ENCODE assay signal across 16 mouse cellular contexts in genomic region chr14:25790768-25791302, GRCm38 (mm10). TPM values are rescaled to one million over a fixed set of nuclear protein-coding genes. Genes with fewer than 3 reads are reported as not detected.
DNase-seq lines count a peak whose midpoint lies in the region; ATAC-seq and TF ChIP-seq lines count a peak whose summit lies in the region.
"Had no signal": no experiment of that assay in that cellular context is flagged by ENCODE, and none has a peak within 500 bp of the region (broad histone marks: within the 10 kb centered on the region; RNA-seq: fewer than 3 reads in every experiment).

No protein-coding gene starts in this region.

- H3K9ac ChIP-seq in lung, embryonic 14.5 days: no peak overlapping the region
- no peak overlapping the region; the same call in 1 of the 2 replicates for H3K9ac ChIP-seq in liver, embryonic 16.5 days (ENCODE audit: low read depth, low read length)
- H3K9ac ChIP-seq in stomach, embryonic 15.5 days: no peak overlapping the region
- H3K9ac ChIP-seq in forebrain, embryonic 15.5 days (replicated peaks): no peak overlapping the region
- H3K9ac ChIP-seq: neural tube, embryonic 12.5 days had no signal

- H3K9me3 ChIP-seq in lung, embryonic 14.5 days (ENCODE audit: low read depth, low read length): no peaks in the 10 kb centered on the region
- no peaks in the 10 kb centered on the region for H3K9me3 ChIP-seq in liver, embryonic 16.5 days (replicated peaks; ENCODE audit: control insufficient read depth, low read length)
- no peaks in the 10 kb centered on the region for H3K9me3 ChIP-seq in stomach, embryonic 15.5 days
- H3K9me3 ChIP-seq in forebrain, embryonic 15.5 days: no peaks in the 10 kb centered on the region
- H3K9me3 ChIP-seq: G1E; heart, embryonic 10.5 days; neural tube, embryonic 12.5 days had no signal

- no peak for TF ChIP-seq POLR2A in lung, adult 2 months (IDR thresholded peaks at IDR 0.05; ENCODE audit: borderline replicate concordance, extremely low read depth, low read depth, low read length)
- peak; percentile 55; the same call in 1 of the 2 replicates for TF ChIP-seq POLR2A in embryonic fibroblast, embryonic 13.5 days (IDR thresholded peaks at IDR 0.05; ENCODE audit: low read depth, low read length)

- WGBS in lung, embryonic 14.5 days: 39% methylated on average over 6 of the region's 6 CpGs
- 42% methylated on average over 6 of the region's 6 CpGs for WGBS in lung, adult 2 months
- WGBS in liver, embryonic 16.5 days (ENCODE audit: insufficient replicate concordance): 43% methylated on average over 6 of the region's 6 CpGs
- 50% methylated on average over 6 of the region's 6 CpGs for WGBS in stomach, embryonic 15.5 days
- 40% methylated on average over 6 of the region's 6 CpGs for WGBS in forebrain, embryonic 15.5 days

- no peak for ATAC-seq in lung, embryonic 14.5 days (ENCODE audit: insufficient read depth)
- ATAC-seq in liver, embryonic 16.5 days (ENCODE audit: low read depth): peak; percentile 73
- ATAC-seq in stomach, embryonic 15.5 days (ENCODE audit: insufficient read depth, low FRiP score, low read depth): no peak
- ATAC-seq in forebrain, embryonic 15.5 days (replicated peaks): no peak
- ATAC-seq: hindbrain, embryonic 16.5 days; midbrain, embryonic 16.5 days had no signal

- no peak overlapping the region for H3K4me2 ChIP-seq in lung, embryonic 14.5 days
- peak overlapping the region; percentile 9; the same call in 1 of the 2 replicates for H3K4me2 ChIP-seq in liver, embryonic 16.5 days (ENCODE audit: low read depth, low read length)
- no peak overlapping the region for H3K4me2 ChIP-seq in stomach, embryonic 15.5 days
- H3K4me2 ChIP-seq in forebrain, embryonic 15.5 days (replicated peaks): no peak overlapping the region
- H3K4me2 ChIP-seq: neural tube, embryonic 12.5 days had no signal

- no peak for TF ChIP-seq CTCF in lung, embryonic 14.5 days (IDR thresholded peaks at IDR 0.05; ENCODE audit: low read depth)
- TF ChIP-seq CTCF in lung, adult 2 months (IDR thresholded peaks at IDR 0.05; ENCODE audit: insufficient read depth, low read length): no peak
- no peak for TF ChIP-seq CTCF in embryonic fibroblast, embryonic 13.5 days (IDR thresholded peaks at IDR 0.05; ENCODE audit: borderline replicate concordance, insufficient read depth, low read length)

- peak; percentile 65 for DNase-seq in lung, embryonic 14.5 days
- no peak for DNase-seq in lung, adult 2 months
- no peak for DNase-seq in cerebellum, adult 11-12 months
- no peak for DNase-seq in ovary, adult 18-20 months (ENCODE audit: low spot score)
- DNase-seq: heart, postnatal 36 days; kidney, adult 9 months; left cerebral cortex, postnatal 4 days had no signal

- no peaks in the 10 kb centered on the region for H3K36me3 ChIP-seq in lung, embryonic 14.5 days (ENCODE audit: insufficient read depth)
- H3K36me3 ChIP-seq in liver, embryonic 16.5 days (ENCODE audit: control insufficient read depth, insufficient read depth): no peaks in the 10 kb centered on the region
- H3K36me3 ChIP-seq in stomach, embryonic 15.5 days: no peaks in the 10 kb centered on the region
- no peaks in the 10 kb centered on the region for H3K36me3 ChIP-seq in forebrain, embryonic 15.5 days
- H3K36me3 ChIP-seq: G1E; neural tube, embryonic 12.5 days had no signal

- no peaks in the 10 kb centered on the region for H3K27me3 ChIP-seq in lung, embryonic 14.5 days (ENCODE audit: insufficient read depth, low read length)
- H3K27me3 ChIP-seq in liver, embryonic 16.5 days (ENCODE audit: control insufficient read depth, insufficient read depth, low read depth, low read length): no peaks in the 10 kb centered on the region
- no peaks in the 10 kb centered on the region for H3K27me3 ChIP-seq in stomach, embryonic 15.5 days (replicated peaks)
- no peaks in the 10 kb centered on the region for H3K27me3 ChIP-seq in forebrain, embryonic 15.5 days
- H3K27me3 ChIP-seq: neural tube, embryonic 12.5 days had no signal

- H3K4me3 ChIP-seq in lung, embryonic 14.5 days (ENCODE audit: low read depth, low read length): no peak overlapping the region
- H3K4me3 ChIP-seq in lung, adult 2 months (replicated peaks; ENCODE audit: extremely low read depth, low read depth, low read length): no peak overlapping the region
- no peak overlapping the region for H3K4me3 ChIP-seq in embryonic fibroblast, embryonic 13.5 days (ENCODE audit: insufficient read depth, low read length)
- no peak overlapping the region for H3K4me3 ChIP-seq in liver, embryonic 16.5 days (ENCODE audit: low read depth, low read length)
- no peak overlapping the region for H3K4me3 ChIP-seq in stomach, embryonic 15.5 days (replicated peaks)
- no peak overlapping the region for H3K4me3 ChIP-seq in forebrain, embryonic 15.5 days
- H3K4me3 ChIP-seq: heart, embryonic 10.5 days; neural tube, embryonic 12.5 days had no signal

- peaks cover 15% of the 10 kb centered on the region for H3K4me1 ChIP-seq in lung, embryonic 14.5 days (ENCODE audit: insufficient read depth)
- peaks cover 2% of the 10 kb centered on the region for H3K4me1 ChIP-seq in lung, adult 2 months (ENCODE audit: control insufficient read depth, insufficient read depth, low read length)
- H3K4me1 ChIP-seq in embryonic fibroblast, embryonic 13.5 days (ENCODE audit: control insufficient read depth, insufficient read depth, low read length): peaks cover 19% of the 10 kb centered on the region
- peaks cover 3% of the 10 kb centered on the region; the same call in 1 of the 2 replicates for H3K4me1 ChIP-seq in liver, embryonic 16.5 days (ENCODE audit: control insufficient read depth, low read depth, low read length)
- peaks cover 13% of the 10 kb centered on the region; the same call in 1 of the 2 replicates for H3K4me1 ChIP-seq in stomach, embryonic 15.5 days
- H3K4me1 ChIP-seq in forebrain, embryonic 15.5 days: peaks cover 6% of the 10 kb centered on the region
- H3K4me1 ChIP-seq: neural tube, embryonic 12.5 days had no signal

- H3K27ac ChIP-seq in lung, embryonic 14.5 days (ENCODE audit: low read depth): no peak overlapping the region
- peak overlapping the region; percentile 55 for H3K27ac ChIP-seq in embryonic fibroblast, embryonic 13.5 days (ENCODE audit: insufficient read depth, low read length)
- H3K27ac ChIP-seq in liver, embryonic 16.5 days (ENCODE audit: low read length): peak overlapping the region; percentile 79
- peak overlapping the region; percentile 37; the same call in 1 of the 2 replicates for H3K27ac ChIP-seq in stomach, embryonic 15.5 days
- H3K27ac ChIP-seq in forebrain, embryonic 15.5 days (replicated peaks): no peak overlapping the region
- H3K27ac ChIP-seq: heart, embryonic 10.5 days; neural tube, embryonic 12.5 days had no signal

RNA-seq across cellular contexts. Expression of gene Zcchc24, which starts 22.0 kb away (rescaled TPM):
- 29.6 and 29.8 TPM in 2 replicates for polyA plus RNA-seq in lung, embryonic 14.5 days (2014; fragmentation: Nextera tagmentation; extraction: Ambion mirVana)
- polyA plus RNA-seq in lung, adult 2 months (2012; rRNA removed): 41.7 and 44.9 TPM in 2 replicates
- polyA plus RNA-seq in embryonic fibroblast, embryonic 13.5 days (2011; ENCODE audit: insufficient read length, low read depth, missing spikeins): 116 and 122 TPM in 2 replicates
- polyA plus RNA-seq in liver, embryonic 16.5 days (2015; fragmentation: Nextera tagmentation; extraction: Ambion mirVana): 4.5 and 5.5 TPM in 2 replicates
- polyA plus RNA-seq in stomach, embryonic 15.5 days (2015; fragmentation: Nextera tagmentation; extraction: Ambion mirVana): 25.7 and 26.9 TPM in 2 replicates
- 10.7 and 12.3 TPM in 2 replicates for polyA plus RNA-seq in forebrain, embryonic 15.5 days (2015; fragmentation: Nextera tagmentation; extraction: Ambion mirVana)
- polyA plus RNA-seq: G1E had no signal

RNA-seq across cellular contexts. Expression of gene Anxa11, which starts 51.1 kb away (rescaled TPM):
- 19.4 and 23.7 TPM in 2 replicates for polyA plus RNA-seq in lung, embryonic 14.5 days (2014; fragmentation: Nextera tagmentation; extraction: Ambion mirVana)
- polyA plus RNA-seq in lung, adult 2 months (2012; rRNA removed): 144 and 155 TPM in 2 replicates
- 29.5 and 31.7 TPM in 2 replicates for polyA plus RNA-seq in embryonic fibroblast, embryonic 13.5 days (2011; ENCODE audit: insufficient read length, low read depth, missing spikeins)
- polyA plus RNA-seq in liver, embryonic 16.5 days (2015; fragmentation: Nextera tagmentation; extraction: Ambion mirVana): 11.4 and 13.3 TPM in 2 replicates
- polyA plus RNA-seq in stomach, embryonic 15.5 days (2015; fragmentation: Nextera tagmentation; extraction: Ambion mirVana): 44.6 and 46.8 TPM in 2 replicates
- polyA plus RNA-seq in forebrain, embryonic 15.5 days (2015; fragmentation: Nextera tagmentation; extraction: Ambion mirVana): 1.7 and 1.8 TPM in 2 replicates

Comparison
In these comparisons a context has a peak if more than half of its experiments do, and no peak if none do; other contexts are left out.
1. H3K27ac ChIP-seq: peak in embryonic fibroblast, embryonic 13.5 days (single experiment), liver, embryonic 16.5 days (single experiment) and stomach, embryonic 15.5 days (single experiment); none in lung, embryonic 14.5 days (single experiment) and forebrain, embryonic 15.5 days (single experiment).